Mouse (Mus musculus) spleen, postnatal 36 days (tissue): ENCODE data around the gene Pdp2.

Source experiments
- DNase-seq, 2 experiments: peaks; one replicate each; pipeline ENCODE4 v3.0.0; 2022; ENCODE audit warnings: low spot score in 2 of 2, mixed read lengths in 1 of 2

Gene Pdp2

GRCm38 (mm10) chr8:104631975-104632374 is 40.7 kb downstream of the Pdp2 start:
- DNase-seq = peak in 1 of 2 experiments; percentile 18

GRCm38 (mm10) chr8:104632486-104632885 is 41.2 kb downstream of the Pdp2 start:
- DNase-seq = no peak

- DNase-seq = no peak
Measured at GRCm38 (mm10) chr8:104633156-104633744, 42.0 kb downstream of the Pdp2 start.

- DNase-seq = no peak
Measured at GRCm38 (mm10) chr8:104635004-104635710, 43.9 kb downstream of the Pdp2 start.

- DNase-seq = no peak
Measured at GRCm38 (mm10) chr8:104638010-104638409, 46.8 kb downstream of the Pdp2 start.

- DNase-seq = no peak
Measured at GRCm38 (mm10) chr8:104640241-104640640, 49.0 kb downstream of the Pdp2 start.

GRCm38 (mm10) chr8:104640831-104641370 is 49.6 kb downstream of the Pdp2 start:
- no peak for DNase-seq

GRCm38 (mm10) chr8:104641426-104642323 is 50.4 kb downstream of the Pdp2 start, which contains the start of gene Ciao2b:
Gene Ciao2b, minus strand, starts transcription at chr8:104641965.
- DNase-seq = peak; percentile 81 to 84

GRCm38 (mm10) chr8:104642324-104642654 is 51.0 kb downstream of the Pdp2 start:
- DNase-seq = peak in 1 of 2 experiments; percentile 0

- peak in 1 of 2 experiments; percentile 0 for DNase-seq
Measured at GRCm38 (mm10) chr8:104644187-104644586, 52.9 kb downstream of the Pdp2 start.
